38 mouse cellular contexts compared by ENCODE assay signal in the genomic region with DNA sequence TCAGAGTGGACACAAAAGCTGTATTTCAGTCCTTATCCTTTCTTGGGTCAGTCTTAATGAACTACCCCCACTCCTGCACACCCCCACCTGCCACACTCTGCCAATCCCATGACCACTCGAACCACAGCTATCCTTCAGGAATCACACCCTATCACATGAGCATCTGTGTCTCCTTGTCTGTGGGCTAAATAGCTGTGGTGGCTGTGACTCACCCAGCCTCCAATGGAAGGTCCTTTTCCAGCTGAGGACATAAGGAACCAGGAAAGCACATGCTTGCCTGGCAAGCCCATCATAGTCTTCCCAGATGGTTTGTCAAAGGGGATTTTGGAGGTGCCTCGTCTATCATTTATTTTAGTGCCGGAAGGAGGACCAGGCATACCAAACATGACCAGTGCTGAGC. TPM values are rescaled to one million over a fixed set of nuclear protein-coding genes. Genes with fewer than 3 reads are reported as not detected.
"Had no signal": no experiment of that assay in that cellular context is flagged by ENCODE, and none has a peak within 500 bp of the region (broad histone marks: within the 10 kb centered on the region; RNA-seq: fewer than 3 reads in every experiment).

No protein-coding gene starts in this region.

- DNase-seq: cerebellum, adult 2 months; cerebellum, adult 8-10 months; cerebellum, adult 9-10 months; cerebellum, adult 9-11 months; cerebellum, postnatal 10 days; cerebellum, postnatal 14 days; cerebellum, postnatal 25 days; cerebellum, postnatal 36 days; embryo, embryonic 11 days; forebrain, postnatal 0 days; gastrocnemius, adult 2 months; gastrocnemius, postnatal 10 days; gastrocnemius, postnatal 14 days; gastrocnemius, postnatal 25 days; gastrocnemius, postnatal 36 days; heart, adult 18-20 months; heart, adult 2 months had no signal

- ATAC-seq: forebrain, embryonic 13.5 days; forebrain, embryonic 14.5 days; forebrain, embryonic 15.5 days; forebrain, embryonic 16.5 days; forebrain, postnatal 0 days had no signal

- H3K27me3 ChIP-seq: embryonic facial prominence, embryonic 12.5 days; embryonic facial prominence, embryonic 13.5 days had no signal

- H3K4me3 ChIP-seq: embryonic facial prominence, embryonic 10.5 days; embryonic facial prominence, embryonic 12.5 days; embryonic facial prominence, embryonic 13.5 days; embryonic facial prominence, embryonic 15.5 days; erythroblast, embryonic 14.5 days; forebrain, embryonic 10.5 days; forebrain, embryonic 12.5 days; forebrain, embryonic 13.5 days; forebrain, embryonic 15.5 days; gastrocnemius, adult 2 months; heart, adult 2 months had no signal

- H3K36me3 ChIP-seq: embryonic facial prominence, embryonic 10.5 days; embryonic facial prominence, embryonic 12.5 days; embryonic facial prominence, embryonic 13.5 days; embryonic facial prominence, embryonic 15.5 days; forebrain, embryonic 10.5 days; forebrain, embryonic 12.5 days; forebrain, embryonic 15.5 days had no signal

- H3K9me3 ChIP-seq: embryonic facial prominence, embryonic 10.5 days; embryonic facial prominence, embryonic 12.5 days; embryonic facial prominence, embryonic 13.5 days; embryonic facial prominence, embryonic 15.5 days; forebrain, embryonic 10.5 days; forebrain, embryonic 12.5 days; forebrain, embryonic 13.5 days; forebrain, embryonic 15.5 days had no signal

RNA-seq across cellular contexts. Expression of a gene that starts 20.0 kb away (rescaled TPM):
- total RNA-seq: common myeloid progenitor, adult 5-6 weeks; forebrain, postnatal 0 days; gastrocnemius, adult 18-20 months; gastrocnemius, adult 2 months; gastrocnemius, adult 8-10 months; gastrocnemius, postnatal 10 days; gastrocnemius, postnatal 14 days; gastrocnemius, postnatal 25 days; gastrocnemius, postnatal 36 days; gastrocnemius, postnatal 4 days; granulocyte monocyte progenitor cell, adult 5-6 weeks; heart, adult 18-20 months; heart, adult 2 months; heart, adult 8-10 months had no signal
- polyA plus RNA-seq: cerebellum, adult 2 months; cortical plate, adult 2 months; embryonic facial prominence, embryonic 10.5 days; embryonic facial prominence, embryonic 11.5 days; embryonic facial prominence, embryonic 12.5 days; erythroblast, embryonic 14.5 days; forebrain, embryonic 10.5 days; forebrain, embryonic 11.5 days; forebrain, embryonic 12.5 days; forebrain, embryonic 13.5 days; forebrain, embryonic 14.5 days; forebrain, embryonic 15.5 days; forebrain, embryonic 16.5 days; forebrain, postnatal 0 days; frontal cortex, adult 2 months; heart, adult 2 months had no signal
